Mouse (Mus musculus): ENCODE data around the gene Vps18. TPM values are rescaled to one million over a fixed set of nuclear protein-coding genes. Genes with fewer than 3 reads are reported as not detected.

The Vps18 gene
- 1 to 10 TPM; 8.3 to 8.9 TPM for total RNA-seq (2021)
- long read RNA-seq, experiment 1, full-length matches to known transcripts = 5 of 14 reads
- long read RNA-seq, experiment 1, partial matches to known transcripts = 9 of 14 reads
- long read RNA-seq, experiment 1, other reads (novel, unspliced or antisense) = 0 of 14 reads
- long read RNA-seq, experiment 2, full-length matches to known transcripts = 8 of 13 reads
- long read RNA-seq, experiment 2, partial matches to known transcripts = 5 of 13 reads
- long read RNA-seq, experiment 2, other reads (novel, unspliced or antisense) = 0 of 13 reads

- intact Hi-C loops (cut with DNase I; ENCODE audit: low total_unique reads) = no loop called here
- DNase-seq = peak; percentile 97
These were observed at the start of gene Vps18 for GRCm38 (mm10) chr2:119288270-119288882. Gene Vps18 (plus strand): TSS chr2:119288740.

- no peak for DNase-seq
- intact Hi-C loops (cut with DNase I; ENCODE audit: low total_unique reads) = no loop called here
These were observed 48.3 kb upstream of the Vps18 start for GRCm38 (mm10) chr2:119240075-119240818.

GRCm38 (mm10) chr2:119240819-119241186 lies 47.7 kb upstream of the Vps18 start:
- intact Hi-C loops (cut with DNase I; ENCODE audit: low total_unique reads) = no loop called here
- DNase-seq = no peak

GRCm38 (mm10) chr2:119242548-119242947 lies 46.0 kb upstream of the Vps18 start:
- DNase-seq = no peak
- intact Hi-C loops (cut with DNase I; ENCODE audit: low total_unique reads) = no loop called here

- no peak for DNase-seq
- intact Hi-C loops (cut with DNase I; ENCODE audit: low total_unique reads) = no loop called here
These were observed 43.3 kb upstream of the Vps18 start for GRCm38 (mm10) chr2:119245246-119245645.

GRCm38 (mm10) chr2:119247904-119248303 lies 40.6 kb upstream of the Vps18 start:
- DNase-seq = no peak
- intact Hi-C loops (cut with DNase I; ENCODE audit: low total_unique reads) = no loop called here

- DNase-seq = no peak
- intact Hi-C loops (cut with DNase I; ENCODE audit: low total_unique reads) = loop anchor here (2.0 kb wide), 1 partner anchor 37 kb away; no protein-coding TSS in a partner anchor
These were observed 38.9 kb upstream of the Vps18 start for GRCm38 (mm10) chr2:119249592-119250061.

GRCm38 (mm10) chr2:119250377-119250776 lies 38.2 kb upstream of the Vps18 start:
- no peak for DNase-seq
- intact Hi-C loops (cut with DNase I; ENCODE audit: low total_unique reads) = loop anchor here (2.0 kb wide), 1 partner anchor 36 kb away; no protein-coding TSS in a partner anchor

- peak; percentile 82 for DNase-seq
- intact Hi-C loops (cut with DNase I; ENCODE audit: low total_unique reads) = loop anchor here (2.0 kb wide), 1 partner anchor 36 kb away; no protein-coding TSS in a partner anchor
These were observed 37.6 kb upstream of the Vps18 start for GRCm38 (mm10) chr2:119250826-119251478.

GRCm38 (mm10) chr2:119254976-119255375 lies 33.6 kb upstream of the Vps18 start:
- intact Hi-C loops (cut with DNase I; ENCODE audit: low total_unique reads) = no loop called here
- no peak for DNase-seq

GRCm38 (mm10) chr2:119260518-119260917 lies 28.0 kb upstream of the Vps18 start:
- intact Hi-C loops (cut with DNase I; ENCODE audit: low total_unique reads) = no loop called here
- no peak for DNase-seq

- intact Hi-C loops (cut with DNase I; ENCODE audit: low total_unique reads) = no loop called here
These were observed 27.2 kb upstream of the Vps18 start for GRCm38 (mm10) chr2:119261326-119261725.

GRCm38 (mm10) chr2:119262978-119263377 lies 25.6 kb upstream of the Vps18 start:
- intact Hi-C loops (cut with DNase I; ENCODE audit: low total_unique reads) = no loop called here
- DNase-seq = peak; percentile 60

More at GRCm38 (mm10) chr2:119261326-119261725, 27.2 kb upstream of the Vps18 start:
- DNase-seq = no peak

- no peak for DNase-seq
- intact Hi-C loops (cut with DNase I; ENCODE audit: low total_unique reads) = no loop called here
These were observed 24.7 kb upstream of the Vps18 start for GRCm38 (mm10) chr2:119263813-119264212.

- DNase-seq = no peak
- intact Hi-C loops (cut with DNase I; ENCODE audit: low total_unique reads) = no loop called here
These were observed 18.3 kb upstream of the Vps18 start for GRCm38 (mm10) chr2:119270286-119270642.

GRCm38 (mm10) chr2:119270643-119271331 lies 17.8 kb upstream of the Vps18 start, which contains the start of gene Rhov:
Gene Rhov (minus strand): TSS chr2:119271272.
- peak; percentile 16 for DNase-seq
- intact Hi-C loops (cut with DNase I; ENCODE audit: low total_unique reads) = no loop called here

- DNase-seq = no peak
- intact Hi-C loops (cut with DNase I; ENCODE audit: low total_unique reads) = no loop called here
These were observed 14.4 kb upstream of the Vps18 start for GRCm38 (mm10) chr2:119274126-119274525.

- no peak for DNase-seq
- intact Hi-C loops (cut with DNase I; ENCODE audit: low total_unique reads) = no loop called here
These were observed 11.6 kb upstream of the Vps18 start for GRCm38 (mm10) chr2:119276926-119277325.

GRCm38 (mm10) chr2:119277810-119278209 lies 10.7 kb upstream of the Vps18 start:
- no peak for DNase-seq
- intact Hi-C loops (cut with DNase I; ENCODE audit: low total_unique reads) = no loop called here
